Mouse (Mus musculus) lung, adult 2 months (tissue): ENCODE results near the gene Ttk.

Experiments
- CTCF ChIP-seq: fragments of 200-500 bp; IDR thresholded peaks from 2 replicates; pipeline ENCODE4 v1.5.1; 2011; ENCODE audit warnings: mild to moderate bottlenecking, low read length, control low read depth; ENCODE audit not compliant: insufficient read depth
- POLR2A ChIP-seq: fragments of 200-500 bp; IDR thresholded peaks from 2 replicates; pipeline ENCODE4 v1.6.1; 2011; ENCODE audit warnings: low read depth, mild to moderate bottlenecking, control low read depth, low read length, borderline replicate concordance; ENCODE audit errors: extremely low read depth

- TF ChIP-seq CTCF (no peak), POLR2A (no peak)
These were observed 58.6 kb downstream of the Ttk start for GRCm38 (mm10) chr9:83893073-83893472.
